Mouse (Mus musculus) hindbrain, embryonic 13.5 days (tissue): ENCODE results near the gene Lama2. TPM values are rescaled to one million over a fixed set of nuclear protein-coding genes. Genes with fewer than 3 reads are reported as not detected.
A peak's percentile ranks its signal among the peaks of the same experiment; 100 is the strongest.

Experiments
- ATAC-seq: fragments of 200-750 bp; cut with Nextera tagmentation; 2 replicates; pipeline ENCODE4 v1.8.0; 2017; ENCODE audit warnings: moderate TSS enrichment; ENCODE audit not compliant: low FRiP score
- H3K27ac ChIP-seq: fragments of 300-500 bp; sonication (generic); 2 replicates; pipeline ENCODE4 v1.5.1; 2015; ENCODE audit warnings: inconsistent platforms, mild to moderate bottlenecking, moderate library complexity
- H3K27me3 ChIP-seq: fragments of 300-500 bp; sonication (generic); 2 replicates; pipeline ENCODE4 v1.6.1; 2015; ENCODE audit warnings: mild to moderate bottlenecking, inconsistent platforms
- H3K36me3 ChIP-seq: fragments of 300-500 bp; sonication (generic); 2 replicates; pipeline ENCODE4 v1.6.1; 2015; ENCODE audit warnings: mild to moderate bottlenecking, inconsistent platforms
- H3K4me1 ChIP-seq: fragments of 300-500 bp; sonication (generic); replicated peaks from 2 replicates; pipeline ENCODE4 v1.6.1; 2015; ENCODE audit warnings: inconsistent platforms
- H3K4me2 ChIP-seq: fragments of 300-500 bp; sonication (generic); 2 replicates; pipeline ENCODE4 v1.6.1; 2015; ENCODE audit warnings: inconsistent platforms, mild to moderate bottlenecking, moderate library complexity
- H3K4me3 ChIP-seq: fragments of 300-500 bp; sonication (generic); 2 replicates; pipeline ENCODE4 v1.5.1; 2015; ENCODE audit warnings: mild to moderate bottlenecking, inconsistent platforms
- H3K9ac ChIP-seq: fragments of 300-500 bp; sonication (generic); 2 replicates; pipeline ENCODE4 v1.6.1; 2015; ENCODE audit warnings: mild to moderate bottlenecking, inconsistent platforms
- H3K9me3 ChIP-seq: fragments of 300-500 bp; sonication (generic); 2 replicates; pipeline ENCODE4 v1.6.1; 2016; ENCODE audit warnings: inconsistent platforms
- WGBS: fragments of 180-500 bp; shearing (Covaris S2); methylation state at CpG from one replicate; pipeline ENCODE4 v1.1.7; 2015; 5-methylcytosine and 5-hydroxymethylcytosine counted together
- polyA plus RNA-seq: library from polyadenylated mRNA; unstranded; fragments of >200 nt; fragmentation: Nextera tagmentation; extraction: Ambion mirVana; gene quantifications from 2 replicates; pipeline ENCODE4 v1.2.1, GENCODE M21; 2015

The Lama2 gene
- polyA plus RNA-seq, 1 experiment from 2014 or later = 5.8 TPM

DNA sequence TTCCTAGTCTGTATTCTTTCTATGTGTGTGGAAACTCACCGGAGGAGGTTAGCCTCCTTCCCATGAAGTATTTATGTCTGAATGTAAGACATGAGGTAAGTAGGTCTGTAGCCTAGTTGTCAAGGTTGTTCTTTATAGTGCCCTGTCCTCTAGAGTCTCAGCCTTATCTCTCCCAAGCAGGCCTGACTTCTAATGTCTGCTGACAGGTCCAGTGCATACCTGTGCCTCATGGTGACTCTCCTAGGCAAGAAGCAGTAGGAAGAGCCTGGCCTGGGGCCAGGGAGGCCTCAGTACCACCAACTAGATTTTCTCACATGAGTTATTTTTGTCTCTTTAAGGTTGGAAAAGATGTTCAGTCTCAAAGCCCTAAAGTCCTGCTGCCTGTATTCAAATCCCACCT, 483.8 kb downstream of the Lama2 start:
- H3K36me3 ChIP-seq = no peaks in the 10 kb centered on the region
- H3K27ac ChIP-seq = no peak overlapping the region
- H3K4me2 ChIP-seq = no peak overlapping the region
- H3K9me3 ChIP-seq = no peaks in the 10 kb centered on the region
- H3K27me3 ChIP-seq = no peaks in the 10 kb centered on the region
- no peak overlapping the region for H3K4me3 ChIP-seq
- 98% methylated on average over 1 of the region's 1 CpGs for WGBS
- H3K4me1 ChIP-seq = 0 out of 2 replicates have a peak, but pooled peaks cover 8% of the 10 kb centered on the region
- H3K9ac ChIP-seq = no peak overlapping the region
- ATAC-seq = no peak

DNA sequence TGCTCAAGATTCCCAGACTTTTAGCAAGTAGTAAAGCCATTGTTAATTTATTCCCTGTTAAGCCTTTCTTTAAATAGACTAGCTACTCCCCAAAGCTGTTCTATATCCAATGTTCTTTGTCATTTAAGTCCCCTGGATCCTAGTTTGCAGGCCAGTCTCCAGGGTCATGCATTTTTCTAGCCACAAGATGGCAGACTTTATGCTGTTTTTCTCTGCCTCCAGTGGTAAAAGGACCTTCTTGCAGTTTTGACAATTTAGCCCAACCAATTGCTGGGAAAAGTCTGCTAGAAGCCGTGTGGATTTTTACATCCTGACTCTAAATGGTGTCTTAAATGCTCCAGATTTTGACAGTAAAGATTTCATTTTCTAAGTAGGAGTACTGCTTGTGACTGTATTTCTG, 486.4 kb downstream of the Lama2 start:
- H3K9ac ChIP-seq = no peak overlapping the region
- H3K27ac ChIP-seq = no peak overlapping the region
- no peaks in the 10 kb centered on the region for H3K36me3 ChIP-seq
- H3K4me2 ChIP-seq = no peak overlapping the region
- H3K27me3 ChIP-seq = no peaks in the 10 kb centered on the region
- peak; percentile 85 for ATAC-seq
- no peaks in the 10 kb centered on the region for H3K9me3 ChIP-seq
- 0 out of 2 replicates have a peak, but pooled peaks cover 5% of the 10 kb centered on the region for H3K4me1 ChIP-seq
- no peak overlapping the region for H3K4me3 ChIP-seq
- WGBS = 6% methylated on average over 1 of the region's 1 CpGs

DNA sequence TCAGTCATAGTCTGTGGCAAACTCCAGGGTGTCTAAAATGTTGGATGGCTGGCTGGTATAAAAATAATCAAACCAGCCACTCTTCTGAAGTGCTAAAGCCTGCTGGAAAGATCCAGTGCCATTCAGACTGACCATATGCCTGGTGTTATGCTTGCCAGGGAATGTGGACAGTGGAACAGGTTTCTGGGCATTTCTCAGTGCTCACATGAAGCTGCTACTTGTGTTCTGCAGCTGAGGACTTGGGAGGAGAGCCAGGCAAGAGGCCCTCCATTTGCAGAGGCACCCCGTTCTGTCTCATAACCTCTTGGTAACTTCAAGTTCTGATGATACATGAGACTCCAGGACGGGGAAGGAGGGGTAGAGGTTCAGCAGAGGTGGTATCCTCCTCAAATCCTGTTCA, 492.1 kb downstream of the Lama2 start:
- no peaks in the 10 kb centered on the region for H3K4me1 ChIP-seq
- WGBS = 84% methylated on average over 2 of the region's 2 CpGs
- no peak overlapping the region for H3K4me2 ChIP-seq
- no peaks in the 10 kb centered on the region for H3K27me3 ChIP-seq
- H3K9ac ChIP-seq = no peak overlapping the region
- ATAC-seq = no peak
- no peak overlapping the region for H3K4me3 ChIP-seq
- no peaks in the 10 kb centered on the region for H3K36me3 ChIP-seq
- H3K9me3 ChIP-seq = no peaks in the 10 kb centered on the region
- no peak overlapping the region for H3K27ac ChIP-seq

DNA sequence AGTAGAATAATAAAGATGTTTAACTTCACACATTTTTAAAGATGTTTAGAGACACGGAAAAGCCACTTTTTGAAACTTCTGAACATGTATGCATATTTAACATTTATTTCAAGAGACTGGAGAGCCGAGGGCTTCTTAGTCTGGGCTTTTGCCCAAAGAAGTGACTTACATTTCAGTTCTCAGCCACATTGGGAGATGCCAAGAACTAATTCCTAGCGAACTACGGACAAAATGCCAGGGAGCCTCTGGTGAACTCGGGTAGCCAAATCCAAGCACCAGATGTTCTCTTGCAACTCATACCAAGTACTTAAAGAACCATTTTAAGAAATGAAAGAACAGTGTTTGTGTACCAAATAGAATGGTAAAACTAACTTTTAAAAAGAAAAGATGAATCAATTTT, 495.8 kb downstream of the Lama2 start:
- no peaks in the 10 kb centered on the region for H3K4me1 ChIP-seq
- H3K9ac ChIP-seq = no peak overlapping the region
- H3K9me3 ChIP-seq = no peaks in the 10 kb centered on the region
- no peaks in the 10 kb centered on the region for H3K27me3 ChIP-seq
- H3K36me3 ChIP-seq = no peaks in the 10 kb centered on the region
- H3K4me3 ChIP-seq = no peak overlapping the region
- 89% methylated on average over 5 of the region's 5 CpGs for WGBS
- no peak overlapping the region for H3K27ac ChIP-seq
- ATAC-seq = no peak
- no peak overlapping the region for H3K4me2 ChIP-seq

DNA sequence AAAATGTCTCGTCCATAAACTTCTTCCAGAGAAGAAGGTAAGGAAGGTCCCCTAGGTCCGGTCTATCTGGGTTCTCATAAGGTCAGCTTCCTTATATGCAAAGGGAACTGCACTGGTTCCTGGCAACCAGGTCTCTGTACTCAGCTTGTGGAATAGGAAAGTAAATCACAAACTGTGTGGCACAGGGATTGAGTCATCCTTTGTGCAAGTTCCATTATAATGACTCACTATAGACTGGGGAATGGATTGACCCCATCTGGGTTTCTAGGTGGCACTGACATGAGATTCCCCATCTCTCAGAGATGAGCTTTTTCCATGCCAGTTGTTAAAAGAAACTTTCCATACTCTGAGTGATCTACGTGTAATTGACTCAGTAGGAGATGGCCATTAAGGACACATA, 501.7 kb downstream of the Lama2 start:
- no peak overlapping the region for H3K9ac ChIP-seq
- no peaks in the 10 kb centered on the region for H3K9me3 ChIP-seq
- no peak for ATAC-seq
- no peaks in the 10 kb centered on the region for H3K27me3 ChIP-seq
- WGBS = 88% methylated on average over 3 of the region's 3 CpGs
- no peak overlapping the region for H3K4me2 ChIP-seq
- H3K4me1 ChIP-seq = no peaks in the 10 kb centered on the region
- no peak overlapping the region for H3K4me3 ChIP-seq
- H3K27ac ChIP-seq = no peak overlapping the region
- H3K36me3 ChIP-seq = no peaks in the 10 kb centered on the region

DNA sequence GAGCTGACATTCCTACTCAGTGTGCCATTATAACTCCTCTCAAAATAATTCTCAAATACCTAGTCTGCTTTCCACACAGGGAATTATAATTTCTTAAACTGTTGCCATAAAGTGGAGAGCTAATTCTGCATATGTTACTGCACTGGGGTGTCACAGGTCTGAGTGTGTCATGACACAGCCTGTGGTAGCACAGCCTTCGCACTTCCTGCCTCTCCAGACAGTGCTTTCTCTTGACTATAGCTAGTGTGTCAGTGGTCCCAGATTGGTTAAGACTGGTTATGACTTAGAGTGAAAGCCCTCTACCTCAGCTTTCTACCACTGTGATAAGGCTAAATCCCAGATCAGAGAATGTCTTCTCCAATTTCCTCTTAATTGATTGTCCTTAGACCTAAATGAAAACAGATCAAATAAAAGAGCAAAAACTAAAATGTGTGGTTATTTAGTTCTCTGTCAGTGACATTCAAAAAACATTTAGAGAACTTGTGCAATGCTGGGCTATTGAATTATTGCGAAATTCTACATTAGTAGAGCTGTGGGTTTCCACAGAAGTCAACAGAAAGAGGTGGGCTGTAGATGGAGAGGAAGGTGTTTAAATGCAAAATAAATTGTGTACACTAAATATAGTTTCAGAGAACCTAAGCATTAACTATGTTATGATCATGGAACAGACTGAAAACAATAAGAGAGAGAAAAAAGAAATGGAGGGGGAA, 502.5 kb downstream of the Lama2 start:
- WGBS = 89% methylated on average over 2 of the region's 2 CpGs
- Histone ChIP-seq H3K4me2 (no peak overlapping the region), H3K4me1 (no peaks in the 10 kb centered on the region), H3K27ac (no peak overlapping the region), H3K27me3 (no peaks in the 10 kb centered on the region), H3K9me3 (no peaks in the 10 kb centered on the region), H3K36me3 (no peaks in the 10 kb centered on the region), H3K9ac (no peak overlapping the region), H3K4me3 (no peak overlapping the region)
- no peak for ATAC-seq

DNA sequence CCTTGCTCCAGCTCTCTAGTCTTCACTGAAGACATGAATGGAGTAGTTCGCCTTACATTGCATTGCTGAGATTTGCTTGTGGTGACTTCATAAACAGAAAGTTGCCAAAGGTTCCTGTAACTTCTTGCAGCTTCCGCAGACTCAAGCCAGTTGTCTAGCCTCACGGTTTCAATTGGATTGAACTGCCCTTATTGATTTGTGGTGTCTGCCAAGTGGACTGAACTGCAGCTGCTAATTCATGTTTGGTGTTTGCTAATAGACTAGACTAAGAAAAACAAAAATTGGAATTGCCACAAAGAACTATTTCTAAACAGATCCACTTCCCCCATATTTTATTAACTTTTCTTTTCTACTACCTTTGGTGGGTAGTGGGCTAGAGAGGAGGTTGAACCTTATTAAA, 505.4 kb downstream of the Lama2 start:
- no peaks in the 10 kb centered on the region for H3K36me3 ChIP-seq
- no peaks in the 10 kb centered on the region for H3K9me3 ChIP-seq
- 95% methylated on average over 3 of the region's 3 CpGs for WGBS
- no peak overlapping the region for H3K4me3 ChIP-seq
- no peaks in the 10 kb centered on the region for H3K4me1 ChIP-seq
- no peaks in the 10 kb centered on the region for H3K27me3 ChIP-seq
- no peak overlapping the region for H3K4me2 ChIP-seq
- no peak for ATAC-seq
- H3K27ac ChIP-seq = no peak overlapping the region
- H3K9ac ChIP-seq = no peak overlapping the region

DNA sequence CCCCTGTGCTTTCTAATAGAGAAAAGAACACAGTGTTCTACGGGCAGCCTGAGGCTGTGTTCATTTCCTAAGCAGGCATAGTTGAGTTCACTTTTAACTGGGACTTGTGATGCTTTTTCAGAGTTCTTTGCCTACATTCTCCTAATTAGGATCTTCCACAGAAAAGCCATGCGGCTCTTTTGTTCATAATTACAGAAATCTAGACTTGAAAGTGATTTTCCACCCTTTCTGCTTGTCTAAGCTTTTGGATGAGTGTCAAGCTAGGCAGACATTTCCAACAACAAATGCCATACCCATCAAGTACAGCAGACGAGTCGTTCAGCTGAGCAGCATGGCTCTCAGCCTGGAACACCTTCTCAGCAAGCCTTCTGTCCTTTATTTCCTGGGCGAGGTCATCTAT, 515.7 kb downstream of the Lama2 start:
- Histone ChIP-seq H3K36me3 (no peaks in the 10 kb centered on the region), H3K4me1 (no peaks in the 10 kb centered on the region), H3K4me3 (no peak overlapping the region), H3K4me2 (no peak overlapping the region), H3K9me3 (no peaks in the 10 kb centered on the region), H3K27ac (no peak overlapping the region), H3K9ac (no peak overlapping the region), H3K27me3 (no peaks in the 10 kb centered on the region)
- WGBS = 83% methylated on average over 5 of the region's 5 CpGs
- ATAC-seq = no peak

DNA sequence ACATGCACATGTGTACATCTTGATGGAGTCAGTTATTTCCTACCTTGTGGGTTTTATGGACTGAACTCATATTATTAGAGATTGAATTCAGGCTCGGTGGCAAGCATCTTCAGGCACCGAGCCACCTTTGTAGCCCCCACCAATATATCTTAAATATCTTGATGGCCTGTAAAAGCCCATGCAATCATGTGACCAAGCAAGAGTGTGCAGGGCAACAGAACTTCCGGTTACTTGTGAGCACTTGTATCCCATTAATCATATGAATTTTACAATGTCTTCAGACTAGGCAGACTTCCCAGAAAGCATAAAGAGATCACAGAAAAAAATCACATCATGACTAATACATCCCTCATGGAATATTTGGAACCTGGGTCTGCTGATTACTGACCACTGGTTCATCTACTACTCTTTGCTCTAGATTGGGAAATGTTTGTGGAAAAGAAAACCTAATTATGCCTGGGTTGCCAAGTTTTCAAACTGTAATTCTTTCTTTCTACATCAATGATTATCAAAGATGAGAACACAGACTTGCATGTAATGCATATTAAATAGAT, 517.7 kb downstream of the Lama2 start:
- no peaks in the 10 kb centered on the region for H3K4me1 ChIP-seq
- H3K4me3 ChIP-seq = no peak overlapping the region
- no peaks in the 10 kb centered on the region for H3K36me3 ChIP-seq
- ATAC-seq = no peak
- no peak overlapping the region for H3K4me2 ChIP-seq
- no peak overlapping the region for H3K27ac ChIP-seq
- no peaks in the 10 kb centered on the region for H3K9me3 ChIP-seq
- WGBS = 86% methylated on average over 3 of the region's 3 CpGs
- H3K27me3 ChIP-seq = no peaks in the 10 kb centered on the region
- H3K9ac ChIP-seq = no peak overlapping the region

DNA sequence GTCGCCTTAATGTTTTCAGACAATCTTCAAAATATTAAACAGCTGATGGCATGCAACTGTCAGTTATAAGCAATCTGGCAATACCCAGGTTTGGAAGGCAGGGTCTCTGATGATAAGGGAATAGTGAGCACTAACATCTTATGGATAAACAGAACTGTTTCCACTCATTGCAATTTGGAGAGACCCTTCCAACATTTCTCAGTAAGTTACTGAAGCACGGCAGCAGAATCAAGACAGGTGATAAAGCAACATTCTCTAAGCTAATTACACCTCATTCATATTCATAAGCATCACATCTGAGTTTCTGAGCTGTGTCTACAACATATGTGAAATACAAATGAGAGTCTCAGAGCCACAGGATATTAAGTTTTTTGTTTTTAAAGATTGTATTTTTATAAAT, 542.4 kb downstream of the Lama2 start:
- H3K4me1 ChIP-seq = no peaks in the 10 kb centered on the region
- H3K9ac ChIP-seq = no peak overlapping the region
- WGBS = 70% methylated on average over 2 of the region's 2 CpGs
- H3K27ac ChIP-seq = no peak overlapping the region
- no peaks in the 10 kb centered on the region for H3K9me3 ChIP-seq
- H3K27me3 ChIP-seq = no peaks in the 10 kb centered on the region
- no peaks in the 10 kb centered on the region for H3K36me3 ChIP-seq
- H3K4me2 ChIP-seq = no peak overlapping the region
- ATAC-seq = no peak
- H3K4me3 ChIP-seq = no peak overlapping the region

DNA sequence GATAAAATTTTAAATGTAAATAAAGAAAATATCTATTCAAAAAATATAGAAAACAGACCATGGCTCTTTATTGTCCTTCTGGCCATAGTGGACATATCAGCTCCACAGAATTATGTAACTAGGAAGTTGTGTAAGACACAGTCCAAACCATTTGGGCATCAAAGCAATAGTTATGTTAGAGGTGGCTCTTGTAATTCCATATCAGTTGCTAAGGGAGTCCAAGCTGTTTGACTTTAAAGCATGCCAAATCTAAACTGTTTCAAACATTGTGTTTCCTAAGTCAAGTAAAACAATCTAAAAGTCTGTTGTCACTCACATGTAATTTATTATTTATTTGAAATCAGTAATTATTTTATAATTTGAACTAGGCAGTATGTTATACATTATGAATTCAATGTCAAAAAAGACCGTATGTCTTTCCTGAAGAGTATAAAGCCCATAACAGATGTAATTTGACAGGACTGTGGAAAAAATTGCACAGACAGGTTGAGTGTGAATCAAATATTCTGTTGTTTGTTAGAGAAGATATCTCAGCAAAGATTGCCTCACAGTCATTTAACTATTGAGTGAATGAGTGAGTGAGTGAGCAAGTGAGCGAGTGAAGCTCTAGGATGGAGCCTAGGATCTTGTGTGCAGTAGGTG, 550.6 kb downstream of the Lama2 start:
- ATAC-seq = no peak
- H3K4me3 ChIP-seq = no peak overlapping the region
- H3K27ac ChIP-seq = no peak overlapping the region
- no peaks in the 10 kb centered on the region for H3K4me1 ChIP-seq
- H3K27me3 ChIP-seq = no peaks in the 10 kb centered on the region
- H3K36me3 ChIP-seq = no peaks in the 10 kb centered on the region
- H3K9me3 ChIP-seq = no peaks in the 10 kb centered on the region
- no peak overlapping the region for H3K4me2 ChIP-seq
- no peak overlapping the region for H3K9ac ChIP-seq
- 90% methylated on average over 2 of the region's 2 CpGs for WGBS

DNA sequence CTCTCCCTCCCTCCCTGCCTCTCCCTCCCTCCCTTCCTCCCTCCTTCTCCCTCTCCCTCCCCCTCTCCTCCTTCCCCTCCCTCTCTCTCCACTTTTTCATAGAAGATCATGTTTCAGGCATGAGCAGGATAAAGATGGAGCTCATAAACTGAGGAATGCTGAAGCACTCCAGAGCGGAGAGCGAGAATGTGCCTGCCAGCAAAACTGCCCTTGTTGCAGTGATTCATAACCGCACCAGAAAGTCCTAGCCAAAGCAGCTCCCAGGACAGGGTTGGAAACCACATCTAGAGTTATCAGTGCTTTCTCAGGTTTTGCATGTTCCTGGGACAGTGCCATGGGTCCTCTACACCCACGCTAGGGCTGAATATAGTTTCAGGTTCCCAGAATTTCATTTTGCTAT, 555.9 kb downstream of the Lama2 start:
- no peaks in the 10 kb centered on the region for H3K4me1 ChIP-seq
- WGBS = 79% methylated on average over 4 of the region's 4 CpGs
- H3K27me3 ChIP-seq = no peaks in the 10 kb centered on the region
- H3K4me3 ChIP-seq = no peak overlapping the region
- no peaks in the 10 kb centered on the region for H3K9me3 ChIP-seq
- H3K27ac ChIP-seq = no peak overlapping the region
- H3K4me2 ChIP-seq = no peak overlapping the region
- H3K9ac ChIP-seq = no peak overlapping the region
- no peak for ATAC-seq
- no peaks in the 10 kb centered on the region for H3K36me3 ChIP-seq

DNA sequence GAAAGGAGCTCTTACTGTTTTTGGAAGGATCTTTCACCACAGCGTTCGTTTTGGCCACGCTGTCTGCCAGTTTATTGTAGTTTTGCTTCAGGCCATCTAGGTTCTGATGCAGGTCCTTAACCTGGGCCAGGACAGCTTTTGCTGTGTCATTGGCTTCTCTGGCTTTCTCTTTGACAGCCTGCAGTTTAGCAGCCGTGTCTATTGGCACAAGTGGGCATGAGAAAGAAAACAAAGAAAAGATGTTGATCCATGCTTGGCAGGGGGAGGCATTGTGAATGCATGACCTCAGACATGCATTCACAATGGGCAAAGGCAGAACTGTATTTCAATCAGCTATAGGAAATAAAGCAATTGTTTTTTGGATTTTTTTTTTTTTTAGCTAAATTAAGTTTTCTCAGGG, 565.1 kb downstream of the Lama2 start:
- WGBS = 50% methylated on average over 4 of the region's 4 CpGs
- no peaks in the 10 kb centered on the region for H3K27me3 ChIP-seq
- H3K36me3 ChIP-seq = no peaks in the 10 kb centered on the region
- H3K4me2 ChIP-seq = no peak overlapping the region
- no peaks in the 10 kb centered on the region for H3K4me1 ChIP-seq
- ATAC-seq = no peak
- no peaks in the 10 kb centered on the region for H3K9me3 ChIP-seq
- H3K4me3 ChIP-seq = no peak overlapping the region
- H3K9ac ChIP-seq = no peak overlapping the region
- no peak overlapping the region for H3K27ac ChIP-seq
